Mouse (Mus musculus) stomach, postnatal 0 days (tissue): ENCODE measurements around the gene Irgm2. TPM values are rescaled to one million over a fixed set of nuclear protein-coding genes. Genes with fewer than 3 reads are reported as not detected.
"Not testable (repeated sequence)": the region's sequence is repeated elsewhere in the genome, so short reads cannot be mapped to it uniquely, and the experiment has no call there.

Source experiments
- ATAC-seq: fragments of 200-750 bp; cut with Nextera tagmentation; 2 replicates; pipeline ENCODE4 v1.8.0; 2017; ENCODE audit not compliant: low FRiP score, low TSS enrichment
- DNase-seq: peaks from one replicate; pipeline ENCODE4 v3.0.0-alpha.2; 2016; ENCODE audit warnings: low spot score
- H3K27ac ChIP-seq: fragments of 300-500 bp; sonication (generic); replicated peaks from 2 replicates; pipeline ENCODE4 v1.5.1; 2014; ENCODE audit warnings: mild to moderate bottlenecking, control low read depth
- H3K27me3 ChIP-seq: fragments of 300-500 bp; sonication (generic); 2 replicates; pipeline ENCODE4 v1.6.1; 2014; ENCODE audit warnings: low read length; ENCODE audit not compliant: control insufficient read depth, insufficient read depth
- H3K36me3 ChIP-seq: fragments of 300-500 bp; sonication (generic); 2 replicates; pipeline ENCODE4 v1.6.1; 2014; ENCODE audit warnings: low read length, mixed read lengths; ENCODE audit not compliant: control insufficient read depth, insufficient read depth
- H3K4me1 ChIP-seq: fragments of 300-500 bp; sonication (generic); replicated peaks from 2 replicates; pipeline ENCODE4 v1.6.1; 2014; ENCODE audit warnings: antibody characterized with exemption; ENCODE audit not compliant: control insufficient read depth, insufficient read depth
- H3K4me2 ChIP-seq: fragments of 300-500 bp; sonication (generic); replicated peaks from 2 replicates; pipeline ENCODE4 v1.6.1; 2014; ENCODE audit warnings: low read depth, mild to moderate bottlenecking, control low read depth, moderate library complexity
- H3K4me3 ChIP-seq: fragments of 300-500 bp; sonication (generic); 2 replicates; pipeline ENCODE4 v1.5.1; 2014; ENCODE audit warnings: low read depth, low read length, control low read depth
- H3K9ac ChIP-seq: fragments of 300-500 bp; sonication (generic); 2 replicates; pipeline ENCODE4 v1.6.1; 2014; ENCODE audit warnings: mild to moderate bottlenecking, low read length, control low read depth, mixed read lengths
- H3K9me3 ChIP-seq: fragments of 300-500 bp; sonication (generic); 2 replicates; pipeline ENCODE4 v1.6.1; 2016; ENCODE audit warnings: low read length; ENCODE audit not compliant: control insufficient read depth
- CTCF ChIP-seq: IDR thresholded peaks from 2 replicates; pipeline ENCODE4 v1.5.1; 2016; ENCODE audit warnings: antibody characterized with exemption, low read depth, mild to moderate bottlenecking, moderate library complexity
- EP300 ChIP-seq: optimal IDR thresholded peaks from 2 replicates; pipeline ENCODE3; 2016; ENCODE audit warnings: antibody characterized with exemption
- WGBS: fragments of 180-500 bp; shearing (Covaris S2); extraction: QIAGEN DNeasy Blood & Tissue Kit; methylation state at CpG from one replicate; pipeline ENCODE4 v1.1.7; 2014; 5-methylcytosine and 5-hydroxymethylcytosine counted together
- polyA plus RNA-seq: library from polyadenylated mRNA; unstranded; fragments of >200 nt; fragmentation: Nextera tagmentation; extraction: Ambion mirVana; gene quantifications from 2 replicates; pipeline ENCODE4 v1.2.1, GENCODE M21; 2015

The Irgm2 gene
- polyA plus RNA-seq, 1 experiment from 2014 or later: 3.9 TPM

GRCm38 (mm10) chr11:58214391-58215048 is 15.1 kb downstream of the Irgm2 start:
- peak overlapping the region; percentile 58 for H3K4me3 ChIP-seq
- peak overlapping the region; percentile 69 for H3K9ac ChIP-seq

DNA sequence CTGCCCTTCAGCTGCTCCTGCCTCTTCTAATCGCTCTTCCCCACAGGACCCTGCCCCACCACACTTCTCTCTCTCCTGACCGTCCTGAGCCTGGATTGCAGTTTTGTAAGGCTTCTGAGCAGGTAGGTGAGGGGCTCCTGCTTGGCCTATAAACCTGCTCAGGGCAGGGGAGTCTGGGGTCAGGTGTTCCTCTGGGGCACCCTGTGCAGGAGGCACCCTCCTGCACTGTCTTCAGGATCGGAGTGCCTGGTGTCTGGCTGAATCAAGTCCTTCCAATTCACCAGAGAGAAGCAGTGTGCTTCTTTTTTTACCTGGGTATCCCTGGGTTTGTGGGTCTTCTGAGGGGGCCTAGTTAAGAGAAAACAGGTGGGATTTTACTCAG is 15.6 kb downstream of the Irgm2 start:
- not testable (repeated sequence) for H3K4me1 ChIP-seq, DNase-seq, H3K27me3 ChIP-seq, H3K27ac ChIP-seq, H3K9me3 ChIP-seq, H3K36me3 ChIP-seq
- Histone ChIP-seq H3K4me2 (peak overlapping the region; percentile 75), H3K4me3 (peak overlapping the region; percentile 58), H3K9ac (peak overlapping the region; percentile 41; the same call in 1 of the 2 replicates)
- 3% methylated on average over 2 of the region's 3 CpGs for WGBS
- ATAC-seq: peak; percentile 19; the same call in 1 of the 2 replicates

More at GRCm38 (mm10) chr11:58214391-58215048, 15.1 kb downstream of the Irgm2 start:
- Histone ChIP-seq H3K9me3 (no peaks in the 10 kb centered on the region), H3K36me3 (no peaks in the 10 kb centered on the region; the same call in 1 of the 2 replicates), H3K27ac (peak overlapping the region; percentile 65; the same call in 1 of the 2 replicates), H3K27me3 (no peaks in the 10 kb centered on the region), H3K4me1 (no peaks in the 10 kb centered on the region; the same call in 1 of the 2 replicates), H3K4me2 (peak overlapping the region; percentile 75)
- peak; percentile 80 for DNase-seq
- ATAC-seq: peak; percentile 88
- WGBS: 23% methylated on average over 16 of the region's 17 CpGs
- TF ChIP-seq CTCF: no peak
- TF ChIP-seq EP300: no peak

DNA sequence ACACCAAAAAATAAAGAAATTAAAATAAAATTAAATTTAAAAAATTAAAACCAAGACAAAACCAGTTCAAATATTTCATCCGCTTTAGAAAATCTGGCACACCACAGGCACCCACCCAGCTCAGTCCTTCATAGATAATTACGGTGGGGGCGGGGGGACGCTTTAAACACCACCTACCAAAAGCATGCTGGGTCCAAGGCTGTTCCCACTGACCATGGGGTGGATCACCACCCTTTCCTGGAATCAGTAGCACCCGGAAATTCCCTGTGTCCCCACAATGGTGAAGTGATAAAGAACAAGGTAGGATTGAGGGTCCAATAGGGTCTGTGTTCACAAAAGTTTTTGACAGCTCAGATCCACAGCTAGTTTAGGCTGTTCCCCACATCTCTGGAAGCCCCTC is 16.4 kb downstream of the Irgm2 start:
- H3K4me2 ChIP-seq: peak overlapping the region; percentile 75
- TF ChIP-seq EP300 (no peak), CTCF (no peak)
- no peak for DNase-seq

GRCm38 (mm10) chr11:58216823-58217222 is 17.4 kb downstream of the Irgm2 start:
- Histone ChIP-seq H3K27me3 (no peaks in the 10 kb centered on the region), H3K27ac (no peak overlapping the region), H3K4me2 (no peak overlapping the region), H3K9me3 (no peaks in the 10 kb centered on the region), H3K36me3 (no peaks in the 10 kb centered on the region; the same call in 1 of the 2 replicates), H3K4me1 (no peaks in the 10 kb centered on the region; the same call in 1 of the 2 replicates), H3K9ac (no peak overlapping the region), H3K4me3 (no peak overlapping the region)
- TF ChIP-seq CTCF: no peak
- no peak for TF ChIP-seq EP300
- 67% methylated on average over 6 of the region's 6 CpGs for WGBS
- no peak for ATAC-seq
- DNase-seq: no peak

More for the DNA sequence above, 16.4 kb downstream of the Irgm2 start:
- no peaks in the 10 kb centered on the region for H3K27me3 ChIP-seq
- WGBS: 73% methylated on average over 5 of the region's 5 CpGs
- H3K36me3 ChIP-seq: no peaks in the 10 kb centered on the region; the same call in 1 of the 2 replicates
- no peak for ATAC-seq
- H3K4me3 ChIP-seq: peak overlapping the region; percentile 12; the same call in 1 of the 2 replicates
- no peaks in the 10 kb centered on the region for H3K9me3 ChIP-seq
- H3K27ac ChIP-seq: 0 out of 2 replicates have a peak overlapping the region, but pooled peaks have one; percentile 8
- no peak overlapping the region for H3K9ac ChIP-seq
- H3K4me1 ChIP-seq: no peaks in the 10 kb centered on the region; the same call in 1 of the 2 replicates

GRCm38 (mm10) chr11:58223751-58224150 is 24.3 kb downstream of the Irgm2 start:
- no peaks in the 10 kb centered on the region for H3K4me1 ChIP-seq
- DNase-seq (no peak), ATAC-seq (no peak)
- TF ChIP-seq EP300 (no peak), CTCF (no peak)
- no peak overlapping the region for H3K9ac ChIP-seq
- 39% methylated on average over 4 of the region's 4 CpGs for WGBS
- H3K27ac ChIP-seq: no peak overlapping the region
- no peak overlapping the region for H3K4me2 ChIP-seq
- H3K36me3 ChIP-seq: no peaks in the 10 kb centered on the region; the same call in 1 of the 2 replicates
- H3K9me3 ChIP-seq: no peaks in the 10 kb centered on the region
- H3K27me3 ChIP-seq: no peaks in the 10 kb centered on the region
- H3K4me3 ChIP-seq: no peak overlapping the region

- no peaks in the 10 kb centered on the region for H3K36me3 ChIP-seq
- no peak overlapping the region for H3K9ac ChIP-seq
- no peak for DNase-seq
- no peaks in the 10 kb centered on the region for H3K27me3 ChIP-seq
- H3K27ac ChIP-seq: no peak overlapping the region
- no peaks in the 10 kb centered on the region for H3K9me3 ChIP-seq
- H3K4me3 ChIP-seq: no peak overlapping the region
- no peak overlapping the region for H3K4me2 ChIP-seq
- TF ChIP-seq EP300: no peak
- TF ChIP-seq CTCF: no peak
- no peaks in the 10 kb centered on the region for H3K4me1 ChIP-seq
- no peak for ATAC-seq
- WGBS: 33% methylated on average over 7 of the region's 7 CpGs
Observed at GRCm38 (mm10) chr11:58224313-58224712, 24.9 kb downstream of the Irgm2 start.

- ATAC-seq, H3K4me1 ChIP-seq, H3K4me3 ChIP-seq, DNase-seq, H3K9me3 ChIP-seq, H3K4me2 ChIP-seq, H3K36me3 ChIP-seq, H3K27me3 ChIP-seq, H3K9ac ChIP-seq, H3K27ac ChIP-seq: not testable (repeated sequence)
- WGBS: 66% methylated on average over 2 of the region's 2 CpGs
Observed at GRCm38 (mm10) chr11:58224872-58225271, 25.5 kb downstream of the Irgm2 start.
